Mouse (Mus musculus): ENCODE data around the gene Nrl. TPM values are rescaled to one million over a fixed set of nuclear protein-coding genes. Genes with fewer than 3 reads are reported as not detected.

The Nrl gene
- polyA plus RNA-seq, 1 experiment, result not detected

DNA sequence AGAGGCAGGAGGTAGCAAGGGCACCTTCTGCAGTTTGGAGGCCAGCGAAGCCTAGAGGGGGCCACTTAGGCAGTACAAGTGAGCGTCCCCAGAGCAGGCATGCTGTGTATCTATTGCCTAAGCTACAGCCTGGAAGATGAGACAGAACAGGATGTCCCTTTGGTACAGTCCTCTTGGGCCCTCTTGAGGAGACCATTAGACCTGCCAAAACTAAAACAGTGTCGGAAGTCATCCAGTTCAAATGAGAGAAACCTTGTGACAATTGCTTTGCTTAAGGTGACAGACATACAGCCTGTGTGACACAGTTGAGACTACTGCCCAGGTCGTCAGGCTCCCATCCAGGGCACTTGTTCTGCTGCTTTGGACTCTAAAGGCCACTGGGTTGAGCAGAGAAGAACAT is 5.2 kb downstream of the Nrl start:
- Histone ChIP-seq H3K36me3 (ENCODE audit: control insufficient read depth, insufficient read depth, low read length) (no peaks in the 10 kb centered on the region), H3K4me3 (ENCODE audit: low read depth, low read length) (no peak overlapping the region), H3K27ac (ENCODE audit: insufficient read depth, low read depth, low read length) (no peak overlapping the region), H3K27me3 (ENCODE audit: control insufficient read depth, insufficient read depth, low read length) (peaks cover 17% of the 10 kb centered on the region), H3K4me1 (ENCODE audit: control insufficient read depth, insufficient read depth, insufficient read length, low read length) (peaks cover 5% of the 10 kb centered on the region; the same call in 1 of the 2 replicates)
- 71% methylated on average over 4 of the region's 4 CpGs for WGBS
- TF ChIP-seq POLR2A (IDR thresholded peaks at IDR 0.05; ENCODE audit: low read depth, low read length), result no peak
- no peak for TF ChIP-seq CTCF (IDR thresholded peaks at IDR 0.05; ENCODE audit: extremely low read depth, insufficient read length, insufficient replicate concordance, low read depth, low read length)

GRCm38 (mm10) chr14:55518897-55519296 is 5.9 kb downstream of the Nrl start:
- H3K36me3 ChIP-seq (ENCODE audit: control insufficient read depth, insufficient read depth, low read length), result no peaks in the 10 kb centered on the region
- 77% methylated on average over 2 of the region's 2 CpGs for WGBS

DNA sequence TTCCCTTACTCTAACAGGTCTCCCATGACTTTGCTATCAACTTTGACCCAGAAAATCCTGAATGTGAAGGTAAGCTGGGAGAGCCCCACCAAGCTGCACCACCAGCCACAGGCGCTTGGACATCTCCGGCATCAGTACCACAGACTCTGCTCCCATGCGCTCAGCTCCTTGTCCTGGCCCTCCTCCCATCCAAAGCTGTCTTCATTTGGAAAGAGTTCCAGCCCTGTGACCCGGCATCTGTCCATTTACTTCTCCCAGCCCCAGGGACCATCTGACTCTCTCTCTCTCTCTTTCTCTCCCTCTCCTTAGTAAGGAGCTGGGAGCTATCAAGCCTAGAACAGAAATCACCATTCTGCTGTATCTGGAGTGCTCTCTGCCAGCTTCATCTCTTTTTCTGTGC is 8.9 kb downstream of the Nrl start:
- no peaks in the 10 kb centered on the region for H3K36me3 ChIP-seq (ENCODE audit: control insufficient read depth, insufficient read depth, low read length)
- no peak overlapping the region for H3K4me3 ChIP-seq (ENCODE audit: low read depth, low read length)
- H3K27me3 ChIP-seq (ENCODE audit: control insufficient read depth, insufficient read depth, low read length), result peaks cover 10% of the 10 kb centered on the region; the same call in 1 of the 2 replicates
- peaks cover 5% of the 10 kb centered on the region; the same call in 1 of the 2 replicates for H3K4me1 ChIP-seq (ENCODE audit: control insufficient read depth, insufficient read depth, insufficient read length, low read length)
- 84% methylated on average over 4 of the region's 4 CpGs for WGBS
- H3K27ac ChIP-seq (ENCODE audit: insufficient read depth, low read depth, low read length), result no peak overlapping the region
- TF ChIP-seq POLR2A (IDR thresholded peaks at IDR 0.05; ENCODE audit: low read depth, low read length) (no peak), CTCF (IDR thresholded peaks at IDR 0.05; ENCODE audit: extremely low read depth, insufficient read length, insufficient replicate concordance, low read depth, low read length) (no peak)

More at GRCm38 (mm10) chr14:55518897-55519296, 5.9 kb downstream of the Nrl start:
- TF ChIP-seq POLR2A (IDR thresholded peaks at IDR 0.05; ENCODE audit: low read depth, low read length), result no peak
- TF ChIP-seq CTCF (IDR thresholded peaks at IDR 0.05; ENCODE audit: extremely low read depth, insufficient read length, insufficient replicate concordance, low read depth, low read length), result no peak
- Histone ChIP-seq H3K4me1 (ENCODE audit: control insufficient read depth, insufficient read depth, insufficient read length, low read length) (peaks cover 5% of the 10 kb centered on the region; the same call in 1 of the 2 replicates), H3K27me3 (ENCODE audit: control insufficient read depth, insufficient read depth, low read length) (peaks cover 17% of the 10 kb centered on the region), H3K4me3 (ENCODE audit: low read depth, low read length) (no peak overlapping the region), H3K27ac (ENCODE audit: insufficient read depth, low read depth, low read length) (no peak overlapping the region)

- Histone ChIP-seq H3K27ac (ENCODE audit: insufficient read depth, low read depth, low read length) (no peak overlapping the region), H3K36me3 (ENCODE audit: control insufficient read depth, insufficient read depth, low read length) (no peaks in the 10 kb centered on the region), H3K4me3 (ENCODE audit: low read depth, low read length) (no peak overlapping the region), H3K27me3 (ENCODE audit: control insufficient read depth, insufficient read depth, low read length) (0 out of 2 replicates have a peak, but pooled peaks cover 3% of the 10 kb centered on the region), H3K4me1 (ENCODE audit: control insufficient read depth, insufficient read depth, insufficient read length, low read length) (no peaks in the 10 kb centered on the region)
- TF ChIP-seq CTCF (IDR thresholded peaks at IDR 0.05; ENCODE audit: extremely low read depth, insufficient read length, insufficient replicate concordance, low read depth, low read length), result no peak
- TF ChIP-seq POLR2A (IDR thresholded peaks at IDR 0.05; ENCODE audit: low read depth, low read length), result no peak
- 49% methylated on average over 10 of the region's 10 CpGs for WGBS
Measured at GRCm38 (mm10) chr14:55513927-55514326, 10.9 kb downstream of the Nrl start.

GRCm38 (mm10) chr14:55511037-55511436 is 13.7 kb downstream of the Nrl start:
- H3K36me3 ChIP-seq (ENCODE audit: control insufficient read depth, insufficient read depth, low read length), result no peaks in the 10 kb centered on the region
- 39% methylated on average over 7 of the region's 7 CpGs for WGBS
- TF ChIP-seq CTCF (IDR thresholded peaks at IDR 0.05; ENCODE audit: extremely low read depth, insufficient read length, insufficient replicate concordance, low read depth, low read length) (no peak), POLR2A (IDR thresholded peaks at IDR 0.05; ENCODE audit: low read depth, low read length) (no peak)
- H3K4me1 ChIP-seq (ENCODE audit: control insufficient read depth, insufficient read depth, insufficient read length, low read length), result no peaks in the 10 kb centered on the region
- 0 out of 2 replicates have a peak, but pooled peaks cover 3% of the 10 kb centered on the region for H3K27me3 ChIP-seq (ENCODE audit: control insufficient read depth, insufficient read depth, low read length)
- no peak overlapping the region for H3K4me3 ChIP-seq (ENCODE audit: low read depth, low read length)
- H3K27ac ChIP-seq (ENCODE audit: insufficient read depth, low read depth, low read length), result no peak overlapping the region

DNA sequence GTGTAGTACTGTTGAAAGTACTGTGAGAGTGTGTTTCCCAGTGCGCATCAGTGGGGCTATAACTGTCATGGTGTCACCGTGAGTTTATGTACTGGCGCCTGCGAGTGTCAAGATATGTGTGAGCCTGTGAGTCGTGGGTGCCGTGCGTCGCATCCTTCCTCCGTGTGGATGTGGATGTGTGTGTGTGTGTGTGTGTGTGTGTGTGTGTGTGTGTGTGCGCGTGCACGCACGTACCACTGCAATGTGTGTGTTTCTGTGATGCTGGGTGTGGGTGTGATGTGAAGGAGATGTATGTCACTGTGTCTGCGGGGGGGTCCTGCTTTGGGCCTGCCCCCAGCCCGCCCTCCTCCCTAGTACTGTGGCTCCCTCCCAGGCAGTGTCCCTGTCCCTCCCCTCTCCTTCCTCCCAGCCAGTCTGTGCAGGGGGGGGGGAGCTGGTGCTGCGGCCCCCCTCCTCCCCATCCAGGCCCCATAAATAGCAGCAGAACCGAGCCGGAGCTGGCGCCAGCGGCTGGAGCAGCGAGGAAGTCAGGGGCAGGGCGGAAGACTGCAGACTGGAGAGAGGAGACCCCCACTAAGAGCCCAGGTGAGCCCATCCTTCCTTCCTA is 14.6 kb downstream of the Nrl start, which contains the start of gene Cpne6:
Gene Cpne6, plus strand, starts transcription at position 321 of the 607 bp plus-strand sequence.
- Histone ChIP-seq H3K27me3 (ENCODE audit: control insufficient read depth, insufficient read depth, low read length) (0 out of 2 replicates have a peak, but pooled peaks cover 3% of the 10 kb centered on the region), H3K27ac (ENCODE audit: insufficient read depth, low read depth, low read length) (no peak within 1 kb of the TSS), H3K4me3 (ENCODE audit: low read depth, low read length) (no peak within 1 kb of the TSS), H3K36me3 (ENCODE audit: control insufficient read depth, insufficient read depth, low read length) (no peaks in the 10 kb centered on the region), H3K4me1 (ENCODE audit: control insufficient read depth, insufficient read depth, insufficient read length, low read length) (no peaks in the 10 kb centered on the region)
- WGBS, result 63% methylated on average over 22 of the region's 22 CpGs
- no peak for TF ChIP-seq POLR2A (IDR thresholded peaks at IDR 0.05; ENCODE audit: low read depth, low read length)
- TF ChIP-seq CTCF (IDR thresholded peaks at IDR 0.05; ENCODE audit: extremely low read depth, insufficient read length, insufficient replicate concordance, low read depth, low read length), result no peak

DNA sequence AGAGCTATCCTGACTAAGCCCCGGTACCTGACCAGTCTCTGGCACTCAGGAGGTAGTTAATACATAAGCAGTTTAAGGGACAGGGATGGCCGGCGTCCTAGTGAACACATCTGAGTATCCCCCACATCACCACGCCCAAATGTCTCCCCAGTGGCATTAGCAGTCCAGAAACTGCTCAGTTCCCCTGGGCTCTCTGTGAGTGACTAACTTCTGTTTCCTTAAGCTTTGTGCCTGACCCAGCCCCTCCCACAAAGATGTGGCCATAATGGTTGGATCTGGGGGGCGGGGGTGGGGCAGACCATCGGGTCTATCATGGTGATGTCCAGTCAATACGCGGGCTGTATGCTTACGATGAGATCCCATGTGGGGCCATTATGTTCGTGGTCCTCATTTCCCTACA is 15.2 kb downstream of the Nrl start:
- Histone ChIP-seq H3K27me3 (ENCODE audit: control insufficient read depth, insufficient read depth, low read length) (0 out of 2 replicates have a peak, but pooled peaks cover 3% of the 10 kb centered on the region), H3K27ac (ENCODE audit: insufficient read depth, low read depth, low read length) (no peak overlapping the region), H3K36me3 (ENCODE audit: control insufficient read depth, insufficient read depth, low read length) (no peaks in the 10 kb centered on the region), H3K4me1 (ENCODE audit: control insufficient read depth, insufficient read depth, insufficient read length, low read length) (no peaks in the 10 kb centered on the region), H3K4me3 (ENCODE audit: low read depth, low read length) (no peak overlapping the region)
- TF ChIP-seq CTCF (IDR thresholded peaks at IDR 0.05; ENCODE audit: extremely low read depth, insufficient read length, insufficient replicate concordance, low read depth, low read length), result no peak
- no peak for TF ChIP-seq POLR2A (IDR thresholded peaks at IDR 0.05; ENCODE audit: low read depth, low read length)
- WGBS, result 62% methylated on average over 10 of the region's 10 CpGs
